Mouse (Mus musculus): ENCODE data around the gene Actr1a. TPM values are rescaled to one million over a fixed set of nuclear protein-coding genes. Genes with fewer than 3 reads are reported as not detected.

The Actr1a gene
- 10 to 100 TPM; 89.3 to 94.8 TPM for total RNA-seq (2021)

- intact Hi-C loops (cut with DNase I): loop anchor here (2.0 to 10.0 kb wide), 5 partner anchors 49 to 167 kb away; partner anchors contain the start of gene Trim8
- peak; percentile 93 for DNase-seq (ENCODE audit: low spot score)
Measured at GRCm38 (mm10) chr19:46395109-46396009, at the start of gene Actr1a. Gene Actr1a (minus strand): TSS chr19:46395748.

GRCm38 (mm10) chr19:46444209-46444608, 48.7 kb upstream of the Actr1a start:
- peak; percentile 42 for DNase-seq (ENCODE audit: low spot score)
- intact Hi-C loops (cut with DNase I): loop anchor here (2.0 kb wide), 1 partner anchor 47 kb away; the partner anchor contains the start of gene Sufu

GRCm38 (mm10) chr19:46443509-46443908, 48.0 kb upstream of the Actr1a start:
- no peak for DNase-seq (ENCODE audit: low spot score)
- intact Hi-C loops (cut with DNase I): no loop called here

- no peak for DNase-seq (ENCODE audit: low spot score)
- intact Hi-C loops (cut with DNase I): no loop called here
Measured at GRCm38 (mm10) chr19:46435492-46435891, 39.9 kb upstream of the Actr1a start.

- no peak for DNase-seq (ENCODE audit: low spot score)
- intact Hi-C loops (cut with DNase I): no loop called here
Measured at GRCm38 (mm10) chr19:46434591-46434990, 39.0 kb upstream of the Actr1a start.

GRCm38 (mm10) chr19:46434148-46434547, 38.6 kb upstream of the Actr1a start:
- intact Hi-C loops (cut with DNase I): no loop called here
- no peak for DNase-seq (ENCODE audit: low spot score)

GRCm38 (mm10) chr19:46433712-46434111, 38.2 kb upstream of the Actr1a start:
- no peak for DNase-seq (ENCODE audit: low spot score)
- intact Hi-C loops (cut with DNase I): no loop called here

GRCm38 (mm10) chr19:46429250-46429649, 33.7 kb upstream of the Actr1a start:
- intact Hi-C loops (cut with DNase I): no loop called here
- DNase-seq (ENCODE audit: low spot score): no peak

- DNase-seq (ENCODE audit: low spot score): no peak
- intact Hi-C loops (cut with DNase I): no loop called here
Measured at GRCm38 (mm10) chr19:46426488-46426887, 30.9 kb upstream of the Actr1a start.

- no peak for DNase-seq (ENCODE audit: low spot score)
- intact Hi-C loops (cut with DNase I): no loop called here
Measured at GRCm38 (mm10) chr19:46425266-46425665, 29.7 kb upstream of the Actr1a start.

GRCm38 (mm10) chr19:46422384-46423338, 27.1 kb upstream of the Actr1a start:
- intact Hi-C loops (cut with DNase I): no loop called here
- no peak for DNase-seq (ENCODE audit: low spot score)

GRCm38 (mm10) chr19:46420410-46420809, 24.9 kb upstream of the Actr1a start:
- intact Hi-C loops (cut with DNase I): no loop called here
- no peak for DNase-seq (ENCODE audit: low spot score)

GRCm38 (mm10) chr19:46418051-46418450, 22.5 kb upstream of the Actr1a start:
- DNase-seq (ENCODE audit: low spot score): no peak
- intact Hi-C loops (cut with DNase I): no loop called here

- intact Hi-C loops (cut with DNase I): no loop called here
- no peak for DNase-seq (ENCODE audit: low spot score)
Measured at GRCm38 (mm10) chr19:46416276-46416675, 20.7 kb upstream of the Actr1a start.

- intact Hi-C loops (cut with DNase I): no loop called here
- DNase-seq (ENCODE audit: low spot score): no peak
Measured at GRCm38 (mm10) chr19:46414486-46414885, 18.9 kb upstream of the Actr1a start.

GRCm38 (mm10) chr19:46413969-46414368, 18.4 kb upstream of the Actr1a start:
- DNase-seq (ENCODE audit: low spot score): no peak
- intact Hi-C loops (cut with DNase I): no loop called here

- intact Hi-C loops (cut with DNase I): no loop called here
- no peak for DNase-seq (ENCODE audit: low spot score)
Measured at GRCm38 (mm10) chr19:46412056-46412805, 16.7 kb upstream of the Actr1a start.

GRCm38 (mm10) chr19:46409506-46409905, 14.0 kb upstream of the Actr1a start:
- DNase-seq (ENCODE audit: low spot score): no peak
- intact Hi-C loops (cut with DNase I): no loop called here

GRCm38 (mm10) chr19:46406592-46407386, 11.2 kb upstream of the Actr1a start:
- intact Hi-C loops (cut with DNase I): no loop called here

More at GRCm38 (mm10) chr19:46406592-46407386, 11.2 kb upstream of the Actr1a start:
- DNase-seq (ENCODE audit: low spot score): no peak

Data from heart, postnatal 25 days (tissue).